Mouse (Mus musculus) retina, postnatal 7 days (tissue): Measurements from ENCODE around the gene Tada2b.

Source experiments
- DNase-seq: peaks from one replicate; pipeline ENCODE4 v3.0.0-alpha.2; 2012; ENCODE audit warnings: low read depth, low spot score

The Tada2b gene

DNA sequence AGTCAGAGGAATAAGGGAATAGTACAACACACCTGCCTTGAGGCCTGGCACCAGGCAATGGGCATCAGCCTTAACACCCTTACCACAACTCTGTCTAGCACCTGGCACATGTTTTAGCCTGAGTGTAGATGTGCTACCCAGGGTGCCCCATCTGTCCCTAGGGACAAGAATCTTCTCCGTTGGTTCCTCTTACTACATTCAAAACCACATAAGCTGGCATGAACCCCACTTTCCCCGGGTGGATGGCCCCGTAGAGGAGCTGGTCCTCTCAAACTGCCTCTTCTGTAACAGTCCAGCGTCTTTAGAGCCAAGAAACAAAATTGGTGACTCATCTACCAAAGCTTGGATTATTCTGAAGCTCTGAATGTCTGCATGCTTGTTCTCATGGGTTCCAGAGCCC, 3.7 kb downstream of the Tada2b start:
- no peak for DNase-seq

DNA sequence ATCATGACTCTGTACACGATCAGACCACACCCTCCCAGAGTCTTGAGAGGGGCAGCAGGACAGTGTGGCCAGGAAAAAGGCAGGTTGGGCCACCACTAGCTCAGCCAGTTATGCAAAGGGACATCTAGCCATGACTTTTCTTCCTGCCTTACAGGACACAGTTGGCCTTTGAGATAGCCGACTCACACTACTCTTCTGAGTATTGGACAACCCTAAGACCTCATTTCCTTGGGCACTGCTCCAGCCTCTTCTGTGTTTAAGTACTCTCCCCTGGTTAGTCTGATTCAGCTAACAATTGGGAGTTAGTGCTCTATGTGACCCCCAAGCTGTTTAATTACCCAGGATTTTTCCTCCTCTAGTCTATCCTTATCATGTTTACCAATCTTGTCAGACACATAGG, 4.3 kb downstream of the Tada2b start:
- DNase-seq, result no peak

DNA sequence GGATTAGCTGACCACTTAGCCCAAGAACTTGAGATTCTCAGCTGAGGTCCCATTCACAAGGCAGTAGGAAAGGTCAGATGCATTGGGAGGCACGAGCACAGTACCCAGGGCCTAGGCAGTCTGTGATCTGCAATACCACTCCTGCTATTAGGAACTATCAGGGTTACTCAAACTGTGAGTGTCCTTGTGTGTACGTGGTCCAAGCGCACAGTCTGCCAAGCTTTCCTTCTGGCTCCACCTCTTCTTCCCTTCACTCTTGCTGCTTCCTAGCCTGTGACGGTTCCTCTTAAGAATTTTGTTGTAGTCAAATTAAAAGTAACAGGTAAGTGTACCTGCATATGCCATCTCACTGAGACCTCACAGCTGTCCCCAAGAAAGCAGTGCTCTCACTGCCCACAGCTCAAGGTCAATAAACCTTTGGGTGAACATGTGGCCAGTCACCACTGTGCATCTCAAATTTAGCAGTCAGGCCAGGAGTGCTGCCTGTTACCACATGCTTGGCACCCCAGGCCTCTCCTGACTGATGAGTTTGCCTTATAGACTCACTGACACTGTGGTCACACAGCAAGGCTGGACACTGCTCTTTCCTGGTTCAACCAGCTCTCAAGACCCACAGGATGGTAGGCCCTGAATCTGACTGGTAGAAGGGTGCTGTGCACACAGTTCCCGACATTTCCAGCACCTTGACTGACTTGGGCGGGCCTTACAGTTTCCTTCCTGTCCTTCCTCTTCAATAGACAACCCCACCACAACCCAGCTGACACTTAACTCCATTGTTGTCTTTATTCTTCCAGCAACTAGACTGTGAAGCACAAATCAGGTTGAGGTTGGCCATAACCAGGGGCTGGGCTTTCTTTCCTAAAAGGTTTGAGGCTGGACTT, 5.3 kb downstream of the Tada2b start:
- DNase-seq, result no peak

DNA sequence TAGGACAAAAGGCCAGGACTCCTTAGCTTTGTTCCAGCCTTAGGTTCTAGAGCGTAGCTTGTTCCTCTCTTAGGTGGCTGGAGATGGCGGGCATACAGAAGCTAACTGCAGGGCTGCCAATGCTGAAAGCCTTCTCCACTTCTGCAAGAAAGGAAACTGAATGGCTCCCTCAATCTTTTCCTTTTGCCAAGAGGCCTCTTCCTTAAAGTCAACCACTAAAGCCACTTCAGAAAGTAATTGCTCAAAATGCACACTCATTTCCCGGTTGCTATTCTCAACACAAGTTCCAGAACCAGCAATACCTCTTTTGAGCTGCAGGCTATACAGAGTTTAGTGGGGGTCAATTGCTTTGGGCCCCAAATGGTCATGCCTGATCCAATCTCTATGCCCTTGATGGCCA, 6.6 kb downstream of the Tada2b start:
- no peak for DNase-seq

GRCm38 (mm10) chr5:36474283-36474682, 9.8 kb downstream of the Tada2b start:
- DNase-seq, result peak; percentile 75

- DNase-seq, result no peak
Measured at GRCm38 (mm10) chr5:36472876-36473655, 11.0 kb downstream of the Tada2b start.

DNA sequence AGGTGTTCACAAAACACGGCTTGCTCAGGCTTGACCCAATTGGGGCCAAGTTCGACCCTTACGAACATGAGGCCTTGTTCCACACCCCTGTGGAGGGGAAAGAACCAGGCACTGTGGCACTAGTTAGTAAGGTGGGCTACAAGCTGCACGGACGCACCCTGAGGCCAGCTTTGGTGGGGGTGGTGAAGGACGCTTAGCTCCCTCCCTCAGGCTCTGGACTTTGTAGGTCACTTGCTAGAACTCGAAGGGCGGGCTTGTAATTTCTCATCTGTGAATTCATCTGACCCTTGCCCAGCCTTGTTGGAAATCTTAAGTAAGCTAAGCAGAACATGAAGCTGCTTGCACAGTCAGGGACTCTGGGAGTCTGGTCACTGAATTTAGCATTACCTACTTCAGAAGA, 12.9 kb downstream of the Tada2b start:
- DNase-seq, result no peak

DNA sequence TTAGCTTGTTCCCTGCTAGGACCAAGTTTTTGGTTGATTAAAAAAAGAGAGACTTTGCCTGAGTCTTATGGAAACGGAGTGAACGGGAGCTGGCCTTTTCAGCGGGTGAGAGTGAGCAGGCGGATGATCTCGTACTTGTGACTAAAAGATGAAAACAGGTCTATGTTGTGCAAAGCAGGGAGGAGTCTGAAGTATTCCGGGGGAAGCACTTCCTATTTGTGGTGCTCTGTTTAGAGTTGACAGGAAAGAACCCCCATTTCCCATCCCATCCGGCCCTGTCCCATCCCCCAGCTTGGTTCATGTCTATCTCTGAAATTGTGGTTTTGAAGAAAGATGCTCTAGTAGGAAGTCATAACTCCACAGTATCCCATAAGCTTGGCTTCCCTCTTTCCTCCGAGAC, 18.2 kb downstream of the Tada2b start:
- DNase-seq, result no peak

DNA sequence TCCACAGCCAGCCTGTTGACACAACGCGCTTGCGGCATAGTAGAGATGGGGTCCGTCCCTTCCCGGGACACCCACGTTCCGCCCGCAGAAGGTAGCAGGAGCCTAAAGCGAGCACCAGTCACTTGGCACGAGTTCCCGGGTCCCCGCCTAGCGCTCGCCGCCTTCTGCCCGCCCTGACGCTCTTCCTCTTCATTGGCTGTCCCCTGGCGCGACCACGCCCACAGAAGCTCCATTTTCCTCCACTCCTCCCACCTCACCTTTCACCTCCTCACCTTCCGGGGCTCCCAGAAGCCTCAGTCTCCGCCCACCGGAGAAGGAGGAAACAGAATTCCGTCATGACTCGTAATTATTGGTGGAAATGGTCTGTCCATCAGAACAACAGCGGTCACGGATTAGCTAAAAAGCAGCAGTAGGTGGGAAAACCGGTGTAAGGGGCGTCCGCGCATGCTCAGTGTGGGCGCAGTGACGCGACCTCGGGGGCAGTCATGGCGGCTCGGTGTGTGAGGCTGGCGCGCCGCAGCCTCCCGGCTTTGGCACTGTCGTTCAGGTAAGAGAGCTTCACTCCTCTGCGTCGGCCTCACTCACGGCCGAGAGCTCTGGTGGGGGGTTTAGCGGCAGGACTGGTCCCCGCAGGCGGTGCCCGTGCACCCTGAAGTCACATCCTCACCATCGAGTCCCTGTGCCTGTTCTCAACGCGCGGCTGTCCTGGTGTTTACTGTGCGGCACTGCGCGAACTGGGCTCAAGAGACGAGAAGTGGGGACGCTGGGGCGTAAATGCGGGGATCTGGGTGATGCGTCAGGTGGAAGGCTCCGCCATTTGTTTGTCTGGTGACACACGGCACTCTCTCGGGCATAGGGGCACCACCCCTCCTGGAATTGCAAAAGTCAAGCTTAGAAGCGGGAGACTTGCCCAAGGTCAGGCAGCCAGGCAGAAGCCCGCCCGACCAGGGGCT, 19.1 kb downstream of the Tada2b start, which contains the start of gene Grpel1:
Grpel1 (plus strand) TSS at position 290 of the 953 bp plus-strand sequence.
- peak; percentile 100 for DNase-seq

GRCm38 (mm10) chr5:36463391-36463790, 20.7 kb downstream of the Tada2b start:
- no peak for DNase-seq

DNA sequence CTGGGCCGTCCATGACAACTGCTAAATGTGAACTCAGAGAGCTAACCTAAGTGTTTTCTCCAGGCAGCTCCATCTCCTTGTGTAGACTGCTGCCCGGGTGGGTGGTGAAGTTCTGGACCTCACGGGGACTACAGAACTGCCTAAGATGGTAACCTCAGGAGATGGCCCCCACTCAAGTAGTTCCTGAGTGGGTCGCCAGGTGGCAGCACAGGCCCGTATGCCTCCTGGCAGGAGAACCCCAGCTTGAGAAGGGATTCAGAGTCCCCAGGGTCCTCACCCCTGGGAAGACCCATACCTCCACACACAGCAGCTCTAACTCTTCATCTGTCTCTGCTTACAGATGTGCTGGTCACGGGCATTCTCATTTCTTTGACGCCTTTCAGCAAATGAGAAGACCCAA, 21.3 kb downstream of the Tada2b start:
- peak; percentile 57 for DNase-seq

DNA sequence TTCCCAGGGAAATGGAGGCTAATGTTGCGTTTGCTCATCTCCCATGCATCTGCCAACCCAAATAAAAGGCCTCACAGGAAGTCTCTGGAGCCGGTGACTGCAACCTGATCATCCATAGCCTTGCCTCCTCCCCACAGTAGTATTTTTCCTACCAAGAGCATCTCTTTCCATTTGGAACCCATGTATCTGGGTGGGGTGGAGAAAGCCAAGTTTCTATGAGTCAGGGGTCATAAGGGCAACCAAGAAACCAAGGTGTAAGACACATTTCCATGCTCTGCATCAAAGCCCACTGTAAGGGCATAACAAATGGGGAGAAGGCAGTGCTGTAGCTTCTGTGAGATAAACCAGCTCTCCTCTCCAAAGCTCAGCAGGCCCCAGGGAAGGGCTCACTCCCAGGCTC, 22.9 kb downstream of the Tada2b start:
- DNase-seq, result no peak

- DNase-seq, result no peak
Measured at GRCm38 (mm10) chr5:36460712-36461111, 23.4 kb downstream of the Tada2b start.

GRCm38 (mm10) chr5:36458926-36459325, 25.2 kb downstream of the Tada2b start:
- peak; percentile 36 for DNase-seq

DNA sequence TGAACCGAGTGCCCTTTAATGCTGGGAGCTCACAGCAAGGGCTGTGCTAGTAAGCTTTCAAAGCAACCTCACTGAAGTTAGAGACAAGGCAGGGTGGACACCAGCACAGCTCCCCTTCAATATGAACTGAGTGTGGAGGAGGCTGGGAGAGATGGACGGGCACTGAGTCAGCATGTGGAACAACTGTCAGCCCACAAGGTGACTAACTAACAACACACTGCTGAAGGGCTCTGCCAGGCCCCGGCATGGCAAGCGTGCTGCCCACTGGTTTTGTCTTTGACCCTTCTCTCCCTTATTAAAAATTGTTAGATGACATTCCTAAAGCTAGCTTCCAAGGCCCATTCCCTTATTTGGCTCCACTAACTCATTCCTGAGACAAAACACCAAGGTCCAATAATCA, 26.4 kb downstream of the Tada2b start:
- no peak for DNase-seq

DNA sequence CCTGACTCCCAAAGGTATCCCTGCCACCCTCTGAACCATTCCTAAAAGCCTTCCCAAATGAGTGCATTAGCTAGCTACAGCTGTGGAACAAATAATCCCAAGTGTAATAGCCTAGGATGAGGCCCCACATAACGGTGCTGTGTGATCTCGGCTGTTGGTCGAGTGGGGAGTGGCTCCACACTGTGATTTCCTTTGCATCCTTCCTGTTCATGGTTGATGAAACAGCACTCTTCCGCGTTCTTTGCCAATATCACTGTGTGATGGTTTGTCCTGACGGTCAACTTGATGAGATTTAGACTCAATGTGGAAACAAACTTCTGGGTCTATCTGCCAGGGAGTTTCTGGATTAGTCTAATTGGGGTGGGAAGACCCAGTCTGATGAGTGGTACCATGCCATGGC, 31.3 kb downstream of the Tada2b start:
- DNase-seq, result no peak

GRCm38 (mm10) chr5:36451872-36452389, 32.2 kb downstream of the Tada2b start:
- DNase-seq, result no peak

- DNase-seq, result no peak
Measured at GRCm38 (mm10) chr5:36451119-36451518, 33.0 kb downstream of the Tada2b start.

GRCm38 (mm10) chr5:36449710-36450358, 34.3 kb downstream of the Tada2b start:
- no peak for DNase-seq

GRCm38 (mm10) chr5:36447872-36448271, 36.2 kb downstream of the Tada2b start:
- no peak for DNase-seq
